Mouse (Mus musculus): ENCODE data around the gene Clp1. TPM values are rescaled to one million over a fixed set of nuclear protein-coding genes. Genes with fewer than 3 reads are reported as not detected.

The Clp1 gene
- polyA plus RNA-seq (2016; fragmentation: Nextera tagmentation; extraction: Ambion mirVana): 39.9 and 40.7 TPM in 2 replicates

- peak within 1 kb of the TSS; percentile 56 for H3K4me3 ChIP-seq (replicated peaks)
- ATAC-seq (ENCODE audit: low FRiP score): peak; percentile 97
- peak within 1 kb of the TSS; percentile 68 for H3K4me2 ChIP-seq
- H3K27me3 ChIP-seq: no peaks in the 10 kb centered on the region
- H3K9ac ChIP-seq: peak within 1 kb of the TSS; percentile 61
- no peaks in the 10 kb centered on the region for H3K9me3 ChIP-seq
- H3K36me3 ChIP-seq (replicated peaks): peaks cover 25% of the 10 kb centered on the region
- WGBS: under 1% methylated on average over 39 of the region's 39 CpGs
- peak within 1 kb of the TSS; percentile 89 for H3K27ac ChIP-seq
- H3K4me1 ChIP-seq: peaks cover 22% of the 10 kb centered on the region
Observed at GRCm38 (mm10) chr2:84727172-84727858, at the start of gene Clp1. Gene Clp1 (minus strand): TSS chr2:84727350.

GRCm38 (mm10) chr2:84775665-84776064 is 48.5 kb upstream of the Clp1 start:
- Histone ChIP-seq H3K9ac (no peak overlapping the region), H3K9me3 (no peaks in the 10 kb centered on the region), H3K36me3 (replicated peaks) (no peaks in the 10 kb centered on the region), H3K4me2 (no peak overlapping the region), H3K27ac (peak overlapping the region; percentile 85), H3K4me1 (peaks cover 19% of the 10 kb centered on the region), H3K27me3 (no peaks in the 10 kb centered on the region), H3K4me3 (replicated peaks) (no peak overlapping the region)
- ATAC-seq (ENCODE audit: low FRiP score): no peak
- WGBS: 79% methylated on average over 6 of the region's 6 CpGs

- H3K4me3 ChIP-seq (replicated peaks): peak within 1 kb of the TSS; percentile 27
- H3K9ac ChIP-seq: peak within 1 kb of the TSS; percentile 55
- H3K36me3 ChIP-seq (replicated peaks): no peaks in the 10 kb centered on the region
- H3K4me2 ChIP-seq: peak within 1 kb of the TSS; percentile 55
- 67% methylated on average over 9 of the region's 9 CpGs for WGBS
- peaks cover 19% of the 10 kb centered on the region for H3K4me1 ChIP-seq
- H3K27me3 ChIP-seq: no peaks in the 10 kb centered on the region
- no peaks in the 10 kb centered on the region for H3K9me3 ChIP-seq
- H3K27ac ChIP-seq: peak within 1 kb of the TSS; percentile 85
- no peak for ATAC-seq (ENCODE audit: low FRiP score)
Observed at GRCm38 (mm10) chr2:84775241-84775640, 48.1 kb upstream of the Clp1 start, which contains the start of gene Serping1. Gene Serping1 (minus strand): TSS chr2:84775444.

- Histone ChIP-seq H3K27ac (peak overlapping the region; percentile 85), H3K4me2 (peak overlapping the region; percentile 55), H3K27me3 (no peaks in the 10 kb centered on the region), H3K4me1 (peaks cover 19% of the 10 kb centered on the region), H3K4me3 (replicated peaks) (peak overlapping the region; percentile 27), H3K9me3 (no peaks in the 10 kb centered on the region), H3K36me3 (replicated peaks) (no peaks in the 10 kb centered on the region), H3K9ac (peak overlapping the region; percentile 55)
- ATAC-seq (ENCODE audit: low FRiP score): peak; percentile 90
- WGBS: under 1% methylated on average over 15 of the region's 15 CpGs
Observed at GRCm38 (mm10) chr2:84774751-84775150, 47.6 kb upstream of the Clp1 start.

- Histone ChIP-seq H3K4me3 (replicated peaks) (no peak overlapping the region), H3K9me3 (no peaks in the 10 kb centered on the region), H3K27ac (no peak overlapping the region), H3K36me3 (replicated peaks) (no peaks in the 10 kb centered on the region), H3K9ac (no peak overlapping the region), H3K4me2 (no peak overlapping the region), H3K4me1 (peaks cover 19% of the 10 kb centered on the region), H3K27me3 (no peaks in the 10 kb centered on the region)
- WGBS: 85% methylated on average over 5 of the region's 5 CpGs
- no peak for ATAC-seq (ENCODE audit: low FRiP score)
Observed at GRCm38 (mm10) chr2:84773195-84773594, 46.0 kb upstream of the Clp1 start.

- Histone ChIP-seq H3K9me3 (no peaks in the 10 kb centered on the region), H3K9ac (no peak overlapping the region), H3K4me3 (replicated peaks) (no peak overlapping the region), H3K27ac (no peak overlapping the region), H3K27me3 (no peaks in the 10 kb centered on the region), H3K36me3 (replicated peaks) (no peaks in the 10 kb centered on the region), H3K4me1 (peaks cover 19% of the 10 kb centered on the region), H3K4me2 (no peak overlapping the region)
- WGBS: 87% methylated on average over 4 of the region's 4 CpGs
- no peak for ATAC-seq (ENCODE audit: low FRiP score)
Observed at GRCm38 (mm10) chr2:84772454-84772853, 45.3 kb upstream of the Clp1 start.

GRCm38 (mm10) chr2:84770501-84770900 is 43.4 kb upstream of the Clp1 start:
- H3K9me3 ChIP-seq: no peaks in the 10 kb centered on the region
- no peak for ATAC-seq (ENCODE audit: low FRiP score)
- 80% methylated on average over 6 of the region's 6 CpGs for WGBS
- no peak overlapping the region for H3K9ac ChIP-seq
- no peak overlapping the region for H3K27ac ChIP-seq
- H3K27me3 ChIP-seq: no peaks in the 10 kb centered on the region
- no peaks in the 10 kb centered on the region for H3K36me3 ChIP-seq (replicated peaks)
- H3K4me2 ChIP-seq: no peak overlapping the region
- H3K4me1 ChIP-seq: peaks cover 18% of the 10 kb centered on the region
- no peak overlapping the region for H3K4me3 ChIP-seq (replicated peaks)

GRCm38 (mm10) chr2:84762818-84763217 is 35.7 kb upstream of the Clp1 start:
- Histone ChIP-seq H3K27ac (no peak overlapping the region), H3K9ac (no peak overlapping the region), H3K4me1 (peaks cover 5% of the 10 kb centered on the region; the same call in 1 of the 2 replicates), H3K4me3 (replicated peaks) (no peak overlapping the region), H3K9me3 (no peaks in the 10 kb centered on the region), H3K4me2 (no peak overlapping the region), H3K36me3 (replicated peaks) (no peaks in the 10 kb centered on the region), H3K27me3 (no peaks in the 10 kb centered on the region)
- no peak for ATAC-seq (ENCODE audit: low FRiP score)
- 60% methylated on average over 1 of the region's 1 CpGs for WGBS

GRCm38 (mm10) chr2:84762295-84762694 is 35.1 kb upstream of the Clp1 start:
- Histone ChIP-seq H3K27ac (no peak overlapping the region), H3K4me1 (peaks cover 5% of the 10 kb centered on the region; the same call in 1 of the 2 replicates), H3K36me3 (replicated peaks) (no peaks in the 10 kb centered on the region), H3K4me2 (no peak overlapping the region), H3K9ac (no peak overlapping the region), H3K4me3 (replicated peaks) (no peak overlapping the region), H3K27me3 (no peaks in the 10 kb centered on the region), H3K9me3 (no peaks in the 10 kb centered on the region)
- no peak for ATAC-seq (ENCODE audit: low FRiP score)
- WGBS: 27% methylated on average over 4 of the region's 4 CpGs

GRCm38 (mm10) chr2:84761840-84762239 is 34.7 kb upstream of the Clp1 start:
- no peaks in the 10 kb centered on the region for H3K36me3 ChIP-seq (replicated peaks)
- H3K4me3 ChIP-seq (replicated peaks): no peak overlapping the region
- 91% methylated on average over 1 of the region's 1 CpGs for WGBS
- no peak for ATAC-seq (ENCODE audit: low FRiP score)
- peaks cover 5% of the 10 kb centered on the region; the same call in 1 of the 2 replicates for H3K4me1 ChIP-seq
- no peaks in the 10 kb centered on the region for H3K27me3 ChIP-seq
- no peak overlapping the region for H3K27ac ChIP-seq
- no peak overlapping the region for H3K4me2 ChIP-seq
- no peak overlapping the region for H3K9ac ChIP-seq
- H3K9me3 ChIP-seq: no peaks in the 10 kb centered on the region

GRCm38 (mm10) chr2:84761309-84761708 is 34.2 kb upstream of the Clp1 start:
- Histone ChIP-seq H3K9ac (no peak overlapping the region), H3K4me1 (peaks cover 5% of the 10 kb centered on the region; the same call in 1 of the 2 replicates), H3K9me3 (no peaks in the 10 kb centered on the region), H3K27ac (no peak overlapping the region), H3K36me3 (replicated peaks) (no peaks in the 10 kb centered on the region), H3K4me3 (replicated peaks) (no peak overlapping the region), H3K4me2 (no peak overlapping the region), H3K27me3 (no peaks in the 10 kb centered on the region)
- no peak for ATAC-seq (ENCODE audit: low FRiP score)
- 92% methylated on average over 3 of the region's 3 CpGs for WGBS

GRCm38 (mm10) chr2:84760777-84761176 is 33.6 kb upstream of the Clp1 start:
- H3K4me1 ChIP-seq: peaks cover 5% of the 10 kb centered on the region; the same call in 1 of the 2 replicates
- H3K4me3 ChIP-seq (replicated peaks): no peak overlapping the region
- H3K36me3 ChIP-seq (replicated peaks): no peaks in the 10 kb centered on the region
- no peaks in the 10 kb centered on the region for H3K27me3 ChIP-seq
- no peaks in the 10 kb centered on the region for H3K9me3 ChIP-seq
- H3K27ac ChIP-seq: no peak overlapping the region
- WGBS: 77% methylated on average over 8 of the region's 8 CpGs
- no peak overlapping the region for H3K4me2 ChIP-seq
- no peak overlapping the region for H3K9ac ChIP-seq
- ATAC-seq (ENCODE audit: low FRiP score): no peak

Measured in forebrain, embryonic 12.5 days (tissue).